Mouse (Mus musculus): Measurements from ENCODE around the gene Mrps21. TPM values are rescaled to one million over a fixed set of nuclear protein-coding genes. Genes with fewer than 3 reads are reported as not detected.
A peak's percentile ranks its signal among the peaks of the same experiment; 100 is the strongest.

Mrps21 gene
- total RNA-seq, 1 experiment from 2014 or later: 301 TPM

DNA sequence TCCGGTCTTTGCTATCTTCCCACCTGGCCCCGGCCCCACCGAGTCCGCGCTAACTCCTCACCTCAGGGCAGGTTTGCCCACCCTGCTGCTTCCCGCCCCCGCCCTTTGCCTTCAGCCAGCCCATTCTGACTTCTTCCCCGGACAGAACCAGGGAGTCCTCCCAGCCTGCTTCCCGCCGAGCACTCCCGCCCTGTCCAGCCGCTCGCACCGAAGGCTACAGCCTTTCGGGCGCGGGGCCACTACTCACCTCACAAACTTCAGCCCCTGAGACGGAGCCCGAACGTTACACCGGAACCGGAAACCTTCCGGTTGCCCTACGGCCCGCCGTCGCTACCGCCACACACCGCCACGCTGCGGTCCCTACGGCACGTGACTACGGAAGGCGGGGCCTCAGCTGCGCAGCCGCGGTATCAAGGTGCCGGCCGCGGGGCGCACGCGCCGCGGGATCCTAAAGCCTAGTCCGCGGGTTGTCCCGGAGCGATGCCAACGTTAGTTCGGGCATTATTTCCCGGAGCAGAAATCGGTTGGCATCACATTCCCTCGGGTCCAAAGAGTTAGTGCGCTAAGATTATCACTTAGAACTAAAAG lies 15.7 kb downstream of the Mrps21 start, which contains the start of gene Prpf3:
Gene Prpf3, minus strand, starts transcription at position 384 of the 588 bp plus-strand sequence.
- peak; percentile 97 for DNase-seq

DNA sequence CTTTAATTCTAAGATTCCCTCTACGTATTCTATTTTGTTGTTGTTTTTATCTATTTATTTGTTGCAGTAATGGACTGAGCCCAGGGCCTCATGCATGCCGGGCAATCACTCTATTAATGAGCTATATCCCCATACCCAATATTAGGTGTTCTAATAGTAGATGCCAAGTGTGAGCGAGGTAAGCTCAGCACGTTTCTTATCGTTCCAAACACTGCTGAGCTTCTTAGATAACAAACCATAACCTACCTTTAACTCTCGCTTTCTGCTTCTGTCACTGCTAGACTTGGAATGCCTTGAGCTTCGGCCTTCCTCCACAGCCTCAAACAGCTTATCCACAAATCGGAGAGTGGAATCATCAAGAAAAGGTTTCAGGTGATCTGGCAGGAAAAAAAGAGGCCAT lies 20.0 kb downstream of the Mrps21 start:
- no peak for DNase-seq

DNA sequence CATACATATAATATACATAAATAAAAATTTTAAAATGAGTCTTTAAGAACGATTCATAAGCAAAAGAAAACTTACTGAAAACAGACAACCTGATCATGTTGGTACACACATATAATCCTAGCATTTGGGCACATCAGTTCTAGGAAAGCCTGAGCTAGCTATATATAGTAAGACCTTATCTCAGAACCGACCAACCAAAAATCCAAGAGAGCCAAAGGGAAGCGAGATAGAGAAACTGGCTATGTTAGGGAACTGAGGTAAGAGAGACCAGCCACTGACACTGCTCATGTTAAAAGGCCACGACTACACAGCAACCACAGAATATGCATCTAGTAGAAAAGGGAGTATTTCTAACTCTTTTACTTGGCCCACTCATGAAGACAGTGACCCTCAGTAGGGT lies 20.7 kb downstream of the Mrps21 start:
- no peak for DNase-seq

DNA sequence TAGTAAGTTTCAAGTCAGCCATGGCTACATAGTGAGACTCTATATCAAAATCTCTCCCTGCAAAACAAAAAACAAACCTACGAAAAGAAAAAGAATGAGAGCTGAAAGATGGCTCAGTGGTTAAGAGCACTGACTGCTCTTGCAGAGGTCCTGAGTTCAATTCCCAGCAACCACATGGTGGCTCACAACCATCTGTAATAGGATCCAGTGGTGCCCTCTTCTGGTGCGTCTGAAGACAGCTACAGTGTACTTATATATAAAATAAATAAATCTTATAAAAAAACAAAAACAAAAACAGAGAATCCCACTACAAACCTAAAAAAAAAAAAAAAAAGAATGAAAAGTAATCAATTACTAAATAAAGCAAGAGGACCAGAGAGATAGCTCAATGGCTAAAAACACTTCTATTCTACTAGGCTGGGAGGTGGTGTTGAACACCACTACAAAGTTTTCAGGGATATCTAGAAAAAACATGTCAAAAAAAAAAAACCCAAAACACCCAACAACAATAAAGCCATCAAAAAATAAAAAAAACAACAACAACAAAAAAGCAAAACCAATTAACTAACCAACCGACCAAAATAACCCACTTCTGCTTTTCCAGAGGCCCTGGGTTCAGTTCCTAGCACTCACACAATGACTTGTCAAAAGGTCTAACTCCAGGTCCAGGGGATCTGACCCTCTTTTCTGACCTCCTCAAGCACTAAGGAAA lies 28.7 kb downstream of the Mrps21 start:
- DNase-seq: no peak

DNA sequence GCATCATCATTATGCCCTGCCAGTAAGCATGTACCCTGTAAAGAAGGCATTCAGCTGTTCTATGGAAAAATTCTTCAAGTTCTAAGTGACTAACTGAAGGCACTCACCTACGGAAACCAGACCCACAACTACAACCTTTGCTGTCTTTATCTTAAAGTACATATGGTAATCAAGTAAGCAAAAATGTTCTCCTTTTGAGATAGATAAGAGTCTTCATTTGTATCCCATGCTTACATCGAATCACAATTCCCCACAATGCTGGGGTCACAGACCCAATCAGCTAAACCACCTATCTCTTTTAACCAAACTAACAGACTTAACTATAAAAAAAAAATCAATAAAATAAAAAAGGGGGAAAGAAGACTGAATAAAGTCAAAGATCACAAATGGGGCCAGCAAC lies 32.1 kb downstream of the Mrps21 start:
- DNase-seq: no peak

DNA sequence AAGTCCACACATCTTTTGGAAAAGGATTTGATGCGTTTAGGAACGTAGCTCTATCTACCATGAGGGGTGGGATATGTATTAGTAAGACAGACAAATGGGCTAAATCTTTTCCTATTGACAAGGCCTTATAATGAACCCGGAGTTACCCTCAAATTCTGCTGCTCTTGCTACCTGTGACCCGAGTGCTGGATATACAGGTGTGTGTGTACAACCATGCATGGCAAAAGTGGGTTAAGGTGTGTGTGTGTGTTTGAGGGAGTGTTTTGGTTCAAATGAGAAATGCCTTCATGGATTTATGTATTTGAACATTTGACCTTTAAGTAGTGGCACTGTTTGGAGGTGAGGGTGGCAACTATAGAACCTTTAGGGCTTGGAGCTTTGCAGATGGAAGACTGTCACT lies 42.3 kb downstream of the Mrps21 start:
- no peak for DNase-seq

DNA sequence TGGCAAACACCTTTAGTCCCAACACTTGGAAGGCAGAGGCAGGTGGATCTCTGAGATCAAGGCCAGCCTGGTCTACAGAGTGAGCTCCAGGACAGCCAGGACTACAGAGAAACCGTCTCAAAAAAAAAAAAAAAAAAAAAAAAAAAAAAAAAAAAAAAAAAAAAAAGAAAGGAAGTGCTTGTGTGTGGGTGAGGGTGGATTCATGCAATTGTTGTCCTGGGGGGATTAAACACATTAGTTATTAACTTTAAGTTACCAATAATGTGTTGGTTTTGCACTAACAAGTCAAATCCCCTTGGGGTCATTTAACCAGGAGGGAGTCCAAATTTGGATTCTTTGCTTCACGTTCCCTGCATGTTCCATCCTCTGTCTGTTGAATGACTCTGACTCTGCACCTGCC lies 45.0 kb downstream of the Mrps21 start:
- no peak for DNase-seq

DNA sequence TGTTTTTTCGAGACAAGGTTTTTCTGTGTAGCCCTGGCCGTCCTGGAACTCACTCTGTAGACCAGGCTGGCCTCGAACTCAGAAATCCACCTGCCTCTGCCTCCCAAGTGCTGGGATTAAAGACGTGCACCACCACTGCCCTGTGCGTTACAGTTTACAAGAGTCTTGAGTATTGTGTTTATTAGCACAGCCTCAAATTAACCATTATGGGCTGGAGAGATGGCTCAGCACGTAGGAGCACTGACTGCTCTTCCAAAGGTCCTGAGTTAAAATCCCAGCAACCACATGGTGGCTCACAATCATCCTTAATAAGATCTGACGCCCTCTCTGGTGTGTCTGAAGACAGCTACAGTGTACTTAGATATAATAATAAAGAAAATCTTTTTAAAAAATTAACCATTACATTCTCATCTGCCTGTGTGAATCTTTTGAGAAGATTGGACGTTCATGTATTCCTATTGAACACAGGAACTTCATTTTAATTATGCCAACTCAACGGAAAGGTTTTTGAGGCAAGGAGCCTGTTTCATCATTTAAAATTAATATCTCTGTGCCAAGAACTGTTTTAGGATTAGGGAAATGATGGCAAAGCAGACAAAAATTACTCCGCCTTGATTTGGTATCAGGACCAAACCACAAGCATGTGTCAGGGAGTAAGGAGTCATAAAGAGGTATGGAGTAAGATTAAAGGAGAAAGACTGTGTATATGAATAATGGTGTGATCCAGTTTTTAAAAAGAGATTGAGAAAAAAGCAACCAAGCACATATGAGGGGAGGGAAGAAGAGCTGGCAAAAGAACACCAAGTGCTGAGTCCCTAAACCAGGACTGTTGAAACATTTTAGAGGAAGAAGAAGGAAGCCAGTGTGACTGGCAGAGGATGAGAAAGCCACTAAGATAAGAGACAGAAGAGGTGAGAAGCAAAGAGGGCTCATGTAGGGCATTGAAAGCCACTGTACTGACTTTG lies 51.0 kb downstream of the Mrps21 start:
- no peak for DNase-seq

DNA sequence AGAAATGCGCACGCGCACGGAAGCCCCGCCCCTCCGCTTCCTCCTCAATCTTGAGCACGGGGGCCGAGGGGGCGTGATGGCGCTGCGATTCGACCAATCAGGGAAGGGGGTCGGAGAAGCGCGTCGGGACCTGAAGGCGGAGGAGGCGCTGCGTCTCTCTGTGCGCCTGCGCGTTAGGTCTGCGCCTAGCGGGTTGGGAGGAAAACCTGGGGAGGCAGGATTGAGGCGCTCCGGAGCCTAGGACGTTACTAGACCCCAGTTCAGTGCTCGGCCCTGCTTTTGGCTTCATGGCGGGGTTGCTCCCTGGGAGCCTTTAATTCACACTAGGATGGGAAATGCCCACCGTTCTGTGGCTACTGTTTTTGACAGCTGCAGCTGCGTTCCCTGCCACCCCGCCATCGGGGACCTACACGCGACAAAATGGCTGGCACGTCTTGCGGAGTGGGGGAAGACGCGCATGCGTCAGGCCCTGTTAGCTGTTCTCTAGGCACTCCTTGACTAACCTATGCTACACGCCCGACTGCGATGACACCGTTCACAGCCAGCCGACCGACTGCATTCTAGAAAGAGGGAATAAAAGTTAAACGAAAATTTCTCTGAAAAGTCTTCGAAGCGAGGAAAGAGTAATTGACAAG lies 51.9 kb downstream of the Mrps21 start:
- peak; percentile 100 for DNase-seq

DNA sequence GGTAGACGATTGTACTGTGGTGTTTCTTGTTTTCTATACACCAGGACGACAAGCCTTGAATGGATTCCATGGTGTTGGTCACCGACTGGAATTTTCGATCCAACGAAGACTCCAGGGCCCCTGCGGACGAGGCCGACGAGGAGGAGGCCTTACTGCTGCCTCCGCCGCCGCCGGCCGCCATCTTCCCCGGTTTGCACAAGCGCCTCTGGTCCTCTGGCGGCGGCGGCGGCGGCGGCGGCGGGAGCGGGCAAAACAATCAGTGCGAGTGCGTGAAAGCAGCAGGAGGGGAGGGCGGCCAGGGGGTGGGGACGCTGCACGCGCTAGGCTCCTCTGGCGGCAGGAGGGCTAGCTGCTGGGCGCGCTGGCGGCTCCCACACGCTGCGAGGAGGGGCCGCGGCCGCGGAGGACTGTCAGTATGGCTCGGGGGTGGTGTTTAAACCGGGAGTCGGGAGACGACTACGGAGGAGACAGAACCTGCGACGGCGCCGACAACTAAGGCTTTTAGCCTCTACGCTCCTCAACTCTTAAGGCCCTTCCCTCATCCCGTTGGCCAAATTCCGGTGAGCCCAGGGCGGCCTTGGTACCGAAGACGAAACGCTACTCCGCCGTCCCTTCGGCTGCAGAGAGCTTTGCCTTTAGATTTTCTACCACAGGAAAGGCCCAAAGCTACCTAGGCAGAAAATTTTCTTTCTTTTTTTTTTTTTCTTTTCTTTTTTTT lies 52.6 kb downstream of the Mrps21 start, which contains the start of gene Rprd2:
Gene Rprd2, minus strand, starts transcription at position 293 of the 718 bp plus-strand sequence.
- peak; percentile 88 for DNase-seq

DNA sequence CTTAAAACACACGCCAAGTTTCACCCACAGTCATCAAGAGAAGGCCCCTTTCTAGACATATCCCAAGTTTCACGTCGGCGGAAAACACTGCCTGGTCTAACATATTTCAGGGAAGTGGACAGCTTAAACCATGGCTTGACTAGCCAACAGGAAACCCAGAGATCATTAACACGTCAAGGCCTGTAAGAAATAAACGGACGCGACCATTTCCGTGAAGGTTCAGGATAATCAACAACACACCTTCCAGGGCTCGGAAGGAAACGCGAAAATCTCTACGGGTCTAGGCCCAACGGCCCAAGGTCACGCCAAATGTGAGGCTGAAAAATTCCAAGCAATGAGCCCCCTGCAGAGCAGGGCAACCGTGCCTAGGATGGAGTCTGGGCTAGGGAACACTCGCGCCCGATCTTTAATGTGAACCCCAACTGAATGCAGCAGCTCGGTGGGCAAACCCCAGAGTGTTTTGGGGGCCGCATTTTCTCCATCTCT lies 53.2 kb downstream of the Mrps21 start:
- DNase-seq: peak; percentile 70

DNA sequence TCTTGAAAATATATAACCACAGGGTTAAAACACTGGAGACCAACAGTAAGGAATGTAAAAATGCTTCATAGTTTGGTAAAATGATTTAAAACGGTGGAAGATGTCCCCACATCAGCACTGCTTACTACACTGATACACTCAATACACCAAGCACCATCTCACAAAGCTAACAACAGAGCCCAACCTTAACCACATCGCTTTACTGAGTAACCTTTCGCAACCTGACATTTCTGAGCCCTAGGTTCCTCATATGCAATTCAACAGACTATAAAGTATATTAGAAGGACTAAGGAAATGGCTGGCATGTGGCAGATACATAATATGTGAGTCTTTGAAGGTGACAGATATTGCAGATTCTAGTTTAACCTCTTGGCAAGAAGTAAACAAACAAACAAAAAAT lies 54.6 kb downstream of the Mrps21 start:
- no peak for DNase-seq

Other genes starting within 250 kb of the Mrps21 start
- gene Ensa, start 246.5 kb downstream of the Mrps21 start, total RNA-seq (2021): 72.6 and 74.5 TPM in 2 replicates
- gene Mcl1, start 212.7 kb downstream of the Mrps21 start, total RNA-seq (2021): 151 and 187 TPM in 2 replicates
- 6.6 and 8.4 TPM in 2 replicates for gene Adamtsl4, start 183.6 kb downstream of the Mrps21 start, total RNA-seq (2021)
- 188 and 208 TPM in 2 replicates for gene Ecm1, start 131.9 kb downstream of the Mrps21 start, total RNA-seq (2021)
- 49.6 and 52.3 TPM in 2 replicates for gene Tars2, start 111.3 kb downstream of the Mrps21 start, total RNA-seq (2021)
- 47.4 and 51.5 TPM in 2 replicates for gene Rprd2, start 52.7 kb downstream of the Mrps21 start, total RNA-seq (2021)
- 23.0 and 27.2 TPM in 2 replicates for gene Prpf3, start 15.6 kb downstream of the Mrps21 start, total RNA-seq (2021)
- gene Ciart, start 10.7 kb upstream of the Mrps21 start, total RNA-seq (2021): 2.6 and 3.9 TPM in 2 replicates
- gene BC028528, start 20.5 kb upstream of the Mrps21 start, total RNA-seq (2021): 21.1 and 32.7 TPM in 2 replicates
- 165 and 175 TPM in 2 replicates for gene Aph1a, start 22.4 kb upstream of the Mrps21 start, total RNA-seq (2021)
- 20.1 and 20.3 TPM in 2 replicates for gene Car14, start 33.2 kb upstream of the Mrps21 start, total RNA-seq (2021)
- 94.6 and 102 TPM in 2 replicates for gene Anp32e, start 57.7 kb upstream of the Mrps21 start, total RNA-seq (2021)
- 29.4 and 47.2 TPM in 2 replicates for gene Plekho1, start 124.5 kb upstream of the Mrps21 start, total RNA-seq (2021)
- gene Vps45, start 186.9 kb upstream of the Mrps21 start, total RNA-seq (2021): 27.0 and 31.1 TPM in 2 replicates
- gene Otud7b, start 233.0 kb upstream of the Mrps21 start, total RNA-seq (2021): 31.8 and 40.8 TPM in 2 replicates